Mouse (Mus musculus) spleen, postnatal 36 days (tissue): ENCODE results near the gene Kif16b.

Experiments
- DNase-seq, 2 experiments: peaks; one replicate each; pipeline ENCODE4 v3.0.0; 2022; ENCODE audit warnings: low spot score in 2 of 2, mixed read lengths in 1 of 2

The Kif16b gene

DNA sequence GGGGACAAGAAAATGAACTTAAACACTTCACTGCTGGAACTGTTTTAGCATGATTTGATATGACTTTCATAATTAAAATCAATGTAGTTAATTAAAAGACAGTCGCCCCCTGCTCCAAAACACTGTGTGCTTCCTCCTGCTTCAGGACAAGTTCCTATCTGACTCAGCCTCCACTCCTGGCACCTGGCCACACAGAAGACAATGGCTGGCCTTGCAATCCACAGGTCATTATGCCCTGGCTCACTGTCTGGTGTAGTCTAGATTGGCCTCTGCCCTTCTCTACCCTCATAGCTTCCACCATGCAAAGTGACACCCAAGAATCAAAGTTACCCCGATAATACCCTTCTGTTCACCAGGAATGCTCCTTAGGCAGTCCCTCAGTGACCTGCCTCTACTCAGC is 26.8 kb downstream of the Kif16b start:
- DNase-seq = no peak

- DNase-seq = no peak
Observed at GRCm38 (mm10) chr2:142870055-142870454, 31.3 kb downstream of the Kif16b start.

GRCm38 (mm10) chr2:142867481-142867880 is 33.9 kb downstream of the Kif16b start:
- DNase-seq = no peak

- DNase-seq = no peak
Observed at GRCm38 (mm10) chr2:142860994-142861393, 40.3 kb downstream of the Kif16b start.

- no peak for DNase-seq
Observed at GRCm38 (mm10) chr2:142859452-142859851, 41.9 kb downstream of the Kif16b start.

GRCm38 (mm10) chr2:142838775-142839174 is 62.6 kb downstream of the Kif16b start:
- DNase-seq = no peak

DNA sequence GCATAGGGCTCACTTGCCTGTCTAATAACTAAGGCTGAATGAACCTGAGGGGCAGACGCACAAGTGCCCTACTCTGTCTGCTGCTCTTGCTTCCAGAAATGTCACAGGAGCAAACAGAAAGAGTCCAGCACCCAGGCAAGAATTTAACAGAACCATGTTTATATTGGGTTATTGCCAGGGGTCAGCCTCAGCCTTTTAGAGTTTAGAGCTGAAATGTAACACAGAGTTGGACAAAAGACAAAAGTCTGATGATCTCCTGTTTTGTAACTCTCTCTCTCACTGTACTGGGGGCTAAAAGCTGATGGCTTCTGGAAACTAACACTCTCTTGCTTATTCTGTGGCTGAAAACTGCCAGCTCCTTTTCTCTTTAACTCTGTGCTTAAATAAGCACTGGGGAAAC is 63.2 kb downstream of the Kif16b start:
- DNase-seq = no peak

DNA sequence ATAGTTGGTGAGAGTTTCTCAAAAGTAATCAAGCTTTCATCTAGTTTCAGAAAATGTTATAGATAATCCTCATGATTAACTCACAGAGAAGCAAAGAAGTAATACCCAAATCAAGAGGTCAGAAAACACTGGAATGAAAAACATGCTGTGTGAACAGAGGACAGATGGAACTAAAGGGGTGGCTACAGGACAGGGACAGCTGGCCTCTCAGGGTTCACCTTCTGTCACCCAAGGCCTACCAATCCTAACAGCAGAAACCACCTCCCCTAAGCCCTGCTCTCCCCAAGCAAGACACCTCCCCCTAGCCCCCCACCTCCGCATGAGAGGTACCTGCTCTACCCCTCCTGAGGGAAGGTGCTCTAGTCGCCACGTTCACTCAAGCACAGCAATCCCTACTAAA is 66.6 kb downstream of the Kif16b start:
- no peak for DNase-seq

GRCm38 (mm10) chr2:142832617-142833422 is 68.5 kb downstream of the Kif16b start:
- DNase-seq = no peak

DNA sequence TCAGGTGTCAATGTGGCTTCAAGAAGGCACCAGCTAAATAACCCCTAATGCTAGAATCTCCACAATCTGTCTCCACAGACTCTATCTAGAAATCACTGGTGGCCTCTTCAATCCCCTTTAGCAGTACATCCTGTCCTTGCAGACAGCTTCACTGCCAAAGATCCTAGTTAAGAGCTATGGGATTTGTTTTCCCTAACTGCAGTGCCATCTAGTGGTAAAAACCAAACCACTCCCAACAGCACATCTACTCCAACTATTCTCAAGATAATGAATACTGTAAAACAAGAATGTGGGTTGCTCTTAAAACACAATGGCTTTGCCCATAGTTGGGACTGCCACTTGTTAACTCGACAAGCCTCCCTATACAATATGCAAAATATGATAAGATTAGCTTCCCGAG is 88.3 kb downstream of the Kif16b start:
- peak in 1 of 2 experiments; percentile 4 for DNase-seq

- DNase-seq = no peak
Observed at GRCm38 (mm10) chr2:142803760-142804448, 97.4 kb downstream of the Kif16b start.

- DNase-seq = no peak
Observed at GRCm38 (mm10) chr2:142797310-142797709, 104.0 kb downstream of the Kif16b start.

GRCm38 (mm10) chr2:142775358-142775757 is 126.0 kb downstream of the Kif16b start:
- no peak for DNase-seq

DNA sequence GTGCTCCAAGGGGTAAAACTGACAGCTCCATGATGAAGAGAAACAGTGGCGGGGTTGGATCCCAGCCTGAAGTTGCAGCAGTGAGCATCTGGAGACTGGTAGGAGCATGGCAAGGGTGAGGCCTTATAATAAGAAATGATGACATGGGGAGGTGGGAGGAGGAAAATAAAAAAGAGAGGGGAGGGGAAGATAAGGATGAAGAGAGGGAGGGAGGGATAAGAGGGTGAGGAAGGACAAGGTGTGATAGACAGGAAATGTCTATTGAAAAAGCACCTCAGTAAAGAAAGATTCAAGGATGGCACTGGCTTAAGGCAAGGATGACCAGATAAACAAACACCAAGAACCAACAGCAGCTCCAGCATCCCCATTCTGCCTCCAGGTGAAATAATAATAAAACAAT is 126.6 kb downstream of the Kif16b start:
- DNase-seq = no peak

DNA sequence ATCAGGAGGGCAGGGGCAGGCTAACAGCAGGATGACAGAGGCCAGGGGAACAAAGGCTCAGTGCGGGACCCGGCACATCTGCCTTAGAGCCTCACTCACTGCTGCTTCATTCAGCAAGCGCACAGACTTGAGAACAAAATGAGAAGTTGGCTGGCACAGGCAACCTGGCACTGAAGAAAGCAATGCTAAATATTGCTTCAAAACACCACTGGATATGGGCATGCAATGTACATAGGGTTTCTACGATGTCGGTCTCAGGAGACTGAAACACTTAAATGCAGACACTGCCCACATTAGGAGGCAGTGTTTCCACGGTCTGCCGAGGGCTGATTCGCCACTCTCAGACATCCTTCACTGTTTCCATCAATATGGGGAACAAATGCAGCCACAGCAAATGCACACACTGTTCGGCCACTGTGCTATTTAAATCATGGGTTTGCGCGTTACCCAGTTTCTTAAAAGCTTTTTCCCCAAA is 131.6 kb downstream of the Kif16b start:
- DNase-seq = no peak

DNA sequence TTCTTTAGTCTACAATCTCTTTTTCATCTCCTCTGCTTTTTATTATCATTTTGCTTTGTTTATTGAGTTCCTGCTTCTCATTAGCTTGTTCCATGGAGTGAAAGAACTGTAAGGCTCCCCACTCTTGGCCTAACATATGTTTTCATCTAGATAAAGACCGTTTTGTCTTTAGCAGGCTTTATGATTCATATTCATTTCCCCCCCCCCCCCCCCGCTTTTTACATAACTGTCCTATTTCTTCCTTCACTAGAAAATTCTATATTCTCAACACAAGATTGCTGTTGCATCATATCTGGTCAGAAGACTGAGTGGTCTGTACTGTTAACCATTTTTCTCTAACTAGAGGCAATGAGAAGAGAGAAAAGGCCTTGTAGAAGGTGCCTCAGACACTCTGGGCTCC is 137.1 kb downstream of the Kif16b start:
- no peak for DNase-seq

DNA sequence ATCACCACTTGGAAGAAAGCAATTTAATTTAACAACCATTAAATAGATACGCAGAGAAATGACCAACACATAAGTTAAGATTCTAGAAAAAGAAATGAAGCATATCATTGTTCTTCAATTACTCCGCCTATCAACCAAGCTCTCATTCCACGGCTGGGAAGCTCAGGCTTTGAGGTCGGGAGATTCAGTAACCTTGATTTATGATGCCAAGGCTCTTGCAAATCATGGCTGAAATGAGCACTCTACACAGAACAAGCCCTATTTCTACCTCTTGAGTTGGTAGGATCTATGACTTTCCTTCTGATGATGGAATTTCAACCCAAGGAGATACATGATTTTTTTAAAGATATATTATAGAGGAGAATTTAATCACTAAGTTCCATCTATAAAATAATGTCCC is 140.5 kb downstream of the Kif16b start:
- no peak for DNase-seq

DNA sequence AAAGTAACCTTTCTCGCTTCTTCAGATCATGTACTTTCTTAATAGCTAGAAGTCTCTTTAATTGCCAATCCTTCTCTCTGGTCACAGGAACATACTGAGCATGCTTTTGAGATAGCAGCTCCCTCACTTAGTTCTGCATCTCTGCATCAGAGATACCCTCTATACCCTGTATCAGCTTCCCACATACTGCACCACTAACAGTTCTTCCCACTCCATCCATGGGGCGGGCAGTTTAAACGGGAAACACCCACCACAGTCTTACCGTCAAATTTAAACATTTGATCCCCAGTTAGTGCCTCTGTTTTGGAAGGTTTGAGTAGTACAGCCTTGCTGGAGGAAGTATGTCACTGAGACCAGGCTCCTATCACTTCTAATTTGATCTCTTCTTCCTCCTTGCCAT is 142.1 kb downstream of the Kif16b start:
- DNase-seq = no peak

- DNase-seq = no peak
Observed at GRCm38 (mm10) chr2:142758091-142758765, 143.1 kb downstream of the Kif16b start.

GRCm38 (mm10) chr2:142739338-142739737 is 162.0 kb downstream of the Kif16b start:
- DNase-seq = no peak

- no peak for DNase-seq
Observed at GRCm38 (mm10) chr2:142738488-142738887, 162.8 kb downstream of the Kif16b start.

DNA sequence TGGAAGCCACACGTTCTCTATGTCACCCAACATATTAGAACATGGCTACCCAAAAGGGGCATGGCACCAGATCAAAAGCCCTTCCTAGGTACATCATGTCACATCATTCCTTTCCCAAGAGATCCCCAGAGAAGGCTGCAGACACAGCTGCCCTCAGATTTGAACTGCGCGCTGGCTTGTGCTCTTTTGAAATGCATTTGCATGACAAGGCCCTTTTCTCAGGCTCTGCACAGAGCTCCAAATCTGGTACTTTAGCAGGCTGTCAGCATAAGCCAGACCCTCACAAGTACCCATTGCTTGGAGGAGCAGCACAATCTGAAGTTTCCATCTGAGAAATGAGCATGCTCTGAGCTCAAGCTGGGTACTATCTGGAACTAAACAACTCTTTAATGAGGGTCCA is 165.6 kb downstream of the Kif16b start:
- no peak for DNase-seq

GRCm38 (mm10) chr2:142734046-142734445 is 167.3 kb downstream of the Kif16b start:
- DNase-seq = no peak
